Mouse (Mus musculus) cortical plate, adult 2 months (tissue): ENCODE measurements around the gene Kdm4d. TPM values are rescaled to one million over a fixed set of nuclear protein-coding genes. Genes with fewer than 3 reads are reported as not detected.
"Not testable (repeated sequence)": the region's sequence is repeated elsewhere in the genome, so short reads cannot be mapped to it uniquely, and the experiment has no call there.

Experiments used
- H3K27ac ChIP-seq: fragments of 200-500 bp; 2 replicates; pipeline ENCODE4 v1.5.1; 2012; ENCODE audit warnings: low read length, control low read depth, inconsistent platforms; ENCODE audit not compliant: insufficient read depth
- H3K4me1 ChIP-seq: fragments of 200-500 bp; 2 replicates; pipeline ENCODE4 v1.6.1; 2011; ENCODE audit warnings: low read length; ENCODE audit not compliant: control insufficient read depth, insufficient read depth
- H3K4me3 ChIP-seq: fragments of 200-500 bp; 2 replicates; pipeline ENCODE4 v1.5.1; 2011; ENCODE audit warnings: mild to moderate bottlenecking, low read length, control low read depth; ENCODE audit not compliant: insufficient read depth
- CTCF ChIP-seq: fragments of 200-500 bp; IDR thresholded peaks from 2 replicates; pipeline ENCODE4 v1.5.1; 2011; ENCODE audit warnings: mild to moderate bottlenecking, control low read depth, low read length; ENCODE audit not compliant: insufficient read depth; ENCODE audit errors: extremely low read depth
- POLR2A ChIP-seq: fragments of 200-500 bp; IDR thresholded peaks from 2 replicates; pipeline ENCODE4 v1.6.1; 2011; ENCODE audit warnings: mild to moderate bottlenecking, low read length, control low read depth; ENCODE audit not compliant: insufficient read depth; ENCODE audit errors: extremely low read depth
- polyA plus RNA-seq: library from polyadenylated mRNA; depleted of rRNA; stranded (reverse); fragments of >200 nt; gene quantifications from 2 replicates; pipeline ENCODE4 v1.2.3, GENCODE M21; 2012

Gene Kdm4d
- polyA plus RNA-seq, 1 experiment = 0.96 TPM

DNA sequence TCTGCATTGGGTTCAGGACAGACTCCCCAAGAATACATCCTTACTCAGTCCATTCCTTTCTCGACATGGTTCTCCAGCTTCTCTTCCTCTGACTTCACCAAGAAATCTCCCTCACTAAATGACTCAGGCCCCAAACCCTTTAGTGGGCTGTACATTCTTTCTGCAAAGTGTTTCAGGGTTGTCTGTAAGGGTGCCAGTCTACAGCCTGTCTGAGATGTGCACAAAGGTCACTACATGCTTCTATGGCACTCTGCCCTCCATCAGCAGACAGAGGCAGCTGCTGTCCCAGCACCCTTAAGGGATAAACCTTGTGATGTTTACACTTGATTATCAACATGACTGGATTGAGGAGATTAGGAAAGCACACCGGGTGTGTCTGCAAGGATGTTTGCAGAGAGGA is 21.4 kb upstream of the Kdm4d start:
- H3K4me3 ChIP-seq = no peak overlapping the region
- no peaks in the 10 kb centered on the region for H3K4me1 ChIP-seq
- no peak overlapping the region for H3K27ac ChIP-seq
- TF ChIP-seq CTCF = no peak
- TF ChIP-seq POLR2A = no peak

GRCm38 (mm10) chr9:14520971-14521670 is 20.8 kb upstream of the Kdm4d start:
- Histone ChIP-seq H3K27ac (no peak overlapping the region), H3K4me3 (no peak overlapping the region), H3K4me1 (no peaks in the 10 kb centered on the region)
- TF ChIP-seq CTCF (no peak), POLR2A (no peak)

- H3K4me3 ChIP-seq = no peak overlapping the region
- TF ChIP-seq CTCF (no peak), POLR2A (no peak)
- no peak overlapping the region for H3K27ac ChIP-seq
Observed at GRCm38 (mm10) chr9:14518105-14518504, 17.8 kb upstream of the Kdm4d start.

GRCm38 (mm10) chr9:14517296-14517695 is 17.0 kb upstream of the Kdm4d start:
- Histone ChIP-seq H3K4me3 (no peak overlapping the region), H3K4me1 (no peaks in the 10 kb centered on the region), H3K27ac (no peak overlapping the region)
- no peak for TF ChIP-seq CTCF
- TF ChIP-seq POLR2A = no peak

More at GRCm38 (mm10) chr9:14518105-14518504, 17.8 kb upstream of the Kdm4d start:
- no peaks in the 10 kb centered on the region for H3K4me1 ChIP-seq

DNA sequence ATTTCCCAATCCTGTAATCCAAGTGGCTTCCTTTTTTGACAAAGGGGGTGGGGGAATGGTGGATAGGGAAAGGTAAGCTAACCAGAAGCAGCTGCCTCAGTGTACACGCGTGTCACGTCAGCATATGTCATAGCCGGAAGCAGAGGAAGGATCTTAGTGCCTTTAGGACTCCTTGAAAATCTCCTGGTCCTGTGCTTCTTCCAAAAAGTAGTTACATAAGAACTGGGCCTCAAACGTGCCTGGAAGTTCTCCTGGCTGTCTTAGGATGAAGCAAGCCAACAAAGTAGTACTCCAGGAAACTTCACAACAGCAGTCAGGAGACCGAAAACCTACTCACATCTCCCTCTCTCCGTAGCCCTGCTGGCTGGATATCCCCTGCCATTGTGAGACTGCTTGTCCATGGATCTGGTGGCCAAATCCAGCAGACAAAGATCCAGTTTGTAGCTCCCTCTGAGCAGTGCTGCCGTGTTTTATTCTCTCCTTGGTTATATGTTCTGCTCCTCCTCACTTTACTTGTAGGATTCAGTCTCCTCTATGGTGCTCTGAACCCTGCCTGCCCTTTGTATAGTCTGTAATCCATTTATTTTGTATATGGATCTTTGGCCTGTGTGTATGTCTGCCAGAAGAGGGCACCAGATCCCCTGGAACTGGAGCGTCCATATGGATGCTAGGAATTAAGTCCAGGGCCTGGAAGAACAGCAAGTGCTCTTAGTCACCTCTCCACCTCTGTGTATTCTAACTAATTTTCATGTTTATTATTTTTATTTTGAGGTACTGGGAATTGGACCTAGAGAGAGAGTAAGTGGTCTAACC is 12.6 kb upstream of the Kdm4d start:
- no peaks in the 10 kb centered on the region for H3K4me1 ChIP-seq
- no peak overlapping the region for H3K4me3 ChIP-seq
- H3K27ac ChIP-seq = no peak overlapping the region
- no peak for TF ChIP-seq POLR2A
- TF ChIP-seq CTCF = peak; percentile 68

GRCm38 (mm10) chr9:14500916-14501424 is 688 bp upstream of the Kdm4d start:
- TF ChIP-seq CTCF (no peak), POLR2A (no peak)
- Histone ChIP-seq H3K4me3 (peak overlapping the region; percentile 84), H3K27ac (no peak overlapping the region), H3K4me1 (peaks cover 2% of the 10 kb centered on the region; the same call in 1 of the 2 replicates)

DNA sequence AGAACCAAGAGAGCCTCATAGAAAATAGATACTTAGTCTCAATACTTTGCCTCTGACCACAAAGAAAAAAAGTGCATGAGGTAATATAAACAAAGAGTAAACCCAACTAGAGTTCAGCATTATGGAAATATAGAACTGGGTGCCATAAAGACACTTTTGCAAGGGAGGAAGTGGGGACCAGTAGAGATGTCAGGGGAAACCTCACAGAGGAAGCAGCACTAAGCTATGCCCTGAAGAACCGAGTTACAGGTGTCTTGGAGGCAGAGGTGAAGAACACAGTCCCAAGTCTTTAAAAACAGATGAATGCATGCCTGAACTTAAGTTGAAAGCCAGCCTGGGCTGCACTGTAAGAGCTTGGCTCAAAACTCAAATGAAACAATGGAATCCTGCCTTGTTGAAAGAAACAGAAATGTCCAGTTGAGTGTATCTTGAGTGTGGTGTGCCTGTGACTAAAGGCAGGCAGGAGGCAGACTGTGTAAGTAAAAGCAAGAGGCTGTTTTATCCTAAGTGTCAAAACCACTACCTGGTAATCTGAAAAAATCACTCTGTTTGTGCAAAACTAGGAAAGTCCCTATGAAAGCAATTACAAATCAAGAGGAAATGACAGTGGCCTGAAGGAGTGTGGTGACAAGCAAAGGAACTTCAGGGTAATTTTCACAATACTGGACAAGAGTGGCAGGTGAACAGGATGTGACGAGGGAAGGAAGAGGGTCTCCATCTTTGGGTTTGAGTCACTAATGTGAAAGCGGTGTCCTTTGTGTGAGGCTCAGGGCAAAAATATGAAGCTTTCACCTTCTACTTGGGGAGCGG is 1.2 kb downstream of the Kdm4d start:
- H3K4me1 ChIP-seq = peaks cover 2% of the 10 kb centered on the region; the same call in 1 of the 2 replicates
- H3K27ac ChIP-seq = no peak overlapping the region
- H3K4me3 ChIP-seq = peak overlapping the region; percentile 84; the same call in 1 of the 2 replicates
- TF ChIP-seq POLR2A = no peak
- TF ChIP-seq CTCF = no peak

GRCm38 (mm10) chr9:14463668-14464067 is 36.6 kb downstream of the Kdm4d start:
- not testable (repeated sequence) for H3K4me3 ChIP-seq, H3K27ac ChIP-seq, H3K4me1 ChIP-seq

- not testable (repeated sequence) for H3K4me3 ChIP-seq, H3K27ac ChIP-seq, H3K4me1 ChIP-seq
Observed at GRCm38 (mm10) chr9:14462536-14462935, 37.7 kb downstream of the Kdm4d start.
